Mouse (Mus musculus) retina, postnatal 1 day (tissue): Measurements from ENCODE around the gene Ankrd52.
"Not testable (repeated sequence)": the region's sequence is repeated elsewhere in the genome, so short reads cannot be mapped to it uniquely, and the experiment has no call there.

Experiments used
- DNase-seq: peaks from one replicate; pipeline ENCODE4 v3.0.0-alpha.2; 2012

The Ankrd52 gene

GRCm38 (mm10) chr10:128376455-128377211 is at the start of gene Ankrd52:
TSS of gene Ankrd52 (plus strand) at chr10:128377115.
- DNase-seq, result peak; percentile 87

GRCm38 (mm10) chr10:128327610-128328009 is 49.3 kb upstream of the Ankrd52 start:
- DNase-seq, result no peak

- not testable (repeated sequence) for DNase-seq
Measured at GRCm38 (mm10) chr10:128332358-128333249, 44.3 kb upstream of the Ankrd52 start.

- peak; percentile 84 for DNase-seq
Measured at GRCm38 (mm10) chr10:128335582-128335981, 41.3 kb upstream of the Ankrd52 start.

GRCm38 (mm10) chr10:128336195-128336594 is 40.7 kb upstream of the Ankrd52 start:
- no peak for DNase-seq

- no peak for DNase-seq
Measured at GRCm38 (mm10) chr10:128336597-128336996, 40.3 kb upstream of the Ankrd52 start.

- peak; percentile 99 for DNase-seq
Measured at GRCm38 (mm10) chr10:128337306-128338181, 39.4 kb upstream of the Ankrd52 start, which contains the start of gene Cs. TSS of gene Cs (plus strand) at chr10:128337734.

GRCm38 (mm10) chr10:128338415-128338814 is 38.5 kb upstream of the Ankrd52 start:
- DNase-seq, result no peak

GRCm38 (mm10) chr10:128338948-128339347 is 38.0 kb upstream of the Ankrd52 start:
- no peak for DNase-seq

GRCm38 (mm10) chr10:128340257-128340656 is 36.7 kb upstream of the Ankrd52 start:
- DNase-seq, result peak; percentile 40

GRCm38 (mm10) chr10:128343436-128343835 is 33.5 kb upstream of the Ankrd52 start:
- DNase-seq, result peak; percentile 68

- peak; percentile 82 for DNase-seq
Measured at GRCm38 (mm10) chr10:128344568-128345275, 32.2 kb upstream of the Ankrd52 start.

GRCm38 (mm10) chr10:128347541-128347940 is 29.4 kb upstream of the Ankrd52 start:
- no peak for DNase-seq

GRCm38 (mm10) chr10:128358796-128359195 is 18.1 kb upstream of the Ankrd52 start:
- DNase-seq, result peak; percentile 74

- no peak for DNase-seq
Measured at GRCm38 (mm10) chr10:128359226-128359625, 17.7 kb upstream of the Ankrd52 start.

GRCm38 (mm10) chr10:128361836-128362235 is 15.1 kb upstream of the Ankrd52 start:
- no peak for DNase-seq

- peak; percentile 77 for DNase-seq
Measured at GRCm38 (mm10) chr10:128362568-128362967, 14.3 kb upstream of the Ankrd52 start.

- no peak for DNase-seq
Measured at GRCm38 (mm10) chr10:128367899-128368401, 9.0 kb upstream of the Ankrd52 start.

- peak; percentile 97 for DNase-seq
Measured at GRCm38 (mm10) chr10:128368402-128369217, 8.3 kb upstream of the Ankrd52 start, which contains the start of gene Coq10a. TSS of gene Coq10a (minus strand) at chr10:128368997.

GRCm38 (mm10) chr10:128369218-128369543 is 7.7 kb upstream of the Ankrd52 start:
- no peak for DNase-seq

- DNase-seq, result no peak
Measured at GRCm38 (mm10) chr10:128369599-128369998, 7.3 kb upstream of the Ankrd52 start.
